10 mouse cellular contexts compared by ENCODE assay signal in the genomic region with DNA sequence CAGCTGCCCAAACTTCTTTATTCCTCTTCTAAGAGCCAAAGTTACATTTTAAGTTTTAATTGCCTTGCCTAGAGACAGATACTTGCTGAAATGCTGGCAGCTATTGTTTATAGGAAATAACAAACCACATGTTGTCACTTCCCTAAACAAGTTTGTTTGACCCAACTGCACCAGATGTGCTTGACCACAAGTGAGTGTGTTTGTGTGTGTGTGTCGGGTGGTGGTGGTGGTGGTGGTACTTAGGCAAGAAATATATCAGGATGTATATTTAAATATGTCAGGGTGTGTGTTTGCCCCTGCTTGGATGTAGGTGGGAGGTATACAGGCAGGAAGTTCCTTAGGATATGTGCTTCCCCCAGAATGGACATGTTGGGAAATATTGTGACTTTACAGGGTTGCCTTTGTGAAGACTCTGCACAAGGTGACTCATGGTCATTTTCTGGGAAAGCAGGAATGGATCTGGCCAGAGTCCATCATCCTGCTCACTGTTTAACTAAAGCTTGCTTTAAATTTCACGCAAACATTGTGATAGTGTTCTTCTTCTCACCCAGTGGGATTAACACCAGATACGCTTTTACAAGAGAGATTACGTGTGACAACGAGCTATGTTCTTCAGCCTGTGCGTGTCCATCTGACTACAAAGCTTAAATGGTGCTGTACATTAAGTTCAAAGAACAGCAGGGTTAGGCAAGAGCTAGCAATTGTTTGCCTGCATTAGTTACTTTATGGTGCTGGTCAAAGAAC. TPM values are rescaled to one million over a fixed set of nuclear protein-coding genes. Genes with fewer than 3 reads are reported as not detected.
DNase-seq lines count a peak whose midpoint lies in the region; ATAC-seq lines count a peak whose summit lies in the region.
"Had no signal": no experiment of that assay in that cellular context is flagged by ENCODE, and none has a peak within 500 bp of the region (broad histone marks: within the 10 kb centered on the region; RNA-seq: fewer than 3 reads in every experiment).

No protein-coding gene starts in this region.

- H3K9me3 ChIP-seq in heart, embryonic 12.5 days (replicated peaks) = no peaks in the 10 kb centered on the region
- no peaks in the 10 kb centered on the region for H3K9me3 ChIP-seq in midbrain, embryonic 15.5 days
- no peaks in the 10 kb centered on the region for H3K9me3 ChIP-seq in midbrain, embryonic 11.5 days (ENCODE audit: control insufficient read depth, low read length)
- H3K9me3 ChIP-seq in intestine, embryonic 14.5 days (ENCODE audit: control insufficient read depth, low read length) = no peaks in the 10 kb centered on the region
- no peaks in the 10 kb centered on the region for H3K9me3 ChIP-seq in stomach, embryonic 15.5 days
- H3K9me3 ChIP-seq: liver, embryonic 13.5 days had no signal

- 0 out of 2 replicates have a peak, but pooled peaks cover 16% of the 10 kb centered on the region for H3K4me1 ChIP-seq in heart, embryonic 12.5 days (replicated peaks)
- peaks cover 15% of the 10 kb centered on the region for H3K4me1 ChIP-seq in midbrain, embryonic 15.5 days
- peaks cover 5% of the 10 kb centered on the region; the same call in 1 of the 2 replicates for H3K4me1 ChIP-seq in midbrain, embryonic 11.5 days (ENCODE audit: control insufficient read depth, insufficient read depth, low read length)
- H3K4me1 ChIP-seq in intestine, embryonic 14.5 days (replicated peaks; ENCODE audit: control insufficient read depth, insufficient read depth, low read length) = no peaks in the 10 kb centered on the region; the same call in 1 of the 2 replicates
- H3K4me1 ChIP-seq in stomach, embryonic 15.5 days = no peaks in the 10 kb centered on the region
- H3K4me1 ChIP-seq: liver, embryonic 13.5 days had no signal

- WGBS in heart, embryonic 12.5 days = 59% methylated on average over 6 of the region's 6 CpGs
- WGBS in midbrain, embryonic 15.5 days = 62% methylated on average over 6 of the region's 6 CpGs
- WGBS in midbrain, embryonic 11.5 days = 79% methylated on average over 6 of the region's 6 CpGs
- 61% methylated on average over 6 of the region's 6 CpGs for WGBS in intestine, embryonic 14.5 days
- 69% methylated on average over 6 of the region's 6 CpGs for WGBS in stomach, embryonic 15.5 days

- no peaks in the 10 kb centered on the region for H3K27me3 ChIP-seq in heart, embryonic 12.5 days (replicated peaks)
- H3K27me3 ChIP-seq in midbrain, embryonic 15.5 days (replicated peaks) = no peaks in the 10 kb centered on the region
- no peaks in the 10 kb centered on the region for H3K27me3 ChIP-seq in midbrain, embryonic 11.5 days (ENCODE audit: control insufficient read depth, insufficient read depth, low read length)
- H3K27me3 ChIP-seq in intestine, embryonic 14.5 days (replicated peaks; ENCODE audit: control insufficient read depth, insufficient read depth, low read length) = no peaks in the 10 kb centered on the region
- no peaks in the 10 kb centered on the region for H3K27me3 ChIP-seq in stomach, embryonic 15.5 days (replicated peaks)
- H3K27me3 ChIP-seq: liver, embryonic 13.5 days had no signal

- no peak overlapping the region for H3K27ac ChIP-seq in heart, embryonic 12.5 days (ENCODE audit: poor library complexity, severe bottlenecking)
- H3K27ac ChIP-seq in midbrain, embryonic 15.5 days = no peak overlapping the region
- no peak overlapping the region for H3K27ac ChIP-seq in midbrain, embryonic 11.5 days (ENCODE audit: low read depth, low read length)
- H3K27ac ChIP-seq in intestine, embryonic 14.5 days (ENCODE audit: low read depth) = no peak overlapping the region
- no peak overlapping the region for H3K27ac ChIP-seq in stomach, embryonic 15.5 days
- H3K27ac ChIP-seq: liver, embryonic 13.5 days had no signal

- no peak overlapping the region for H3K4me3 ChIP-seq in heart, embryonic 12.5 days
- no peak overlapping the region for H3K4me3 ChIP-seq in midbrain, embryonic 15.5 days
- no peak overlapping the region for H3K4me3 ChIP-seq in midbrain, embryonic 11.5 days (ENCODE audit: low read depth, low read length)
- H3K4me3 ChIP-seq in intestine, embryonic 14.5 days (ENCODE audit: low read depth, low read length) = no peak overlapping the region
- H3K4me3 ChIP-seq in stomach, embryonic 15.5 days (replicated peaks) = no peak overlapping the region
- H3K4me3 ChIP-seq: liver, embryonic 13.5 days had no signal

- ATAC-seq in heart, embryonic 12.5 days (ENCODE audit: insufficient number of reproducible peaks, low FRiP score) = no peak
- no peak for ATAC-seq in midbrain, embryonic 15.5 days (replicated peaks)
- ATAC-seq in midbrain, embryonic 11.5 days (ENCODE audit: low FRiP score) = no peak
- peak; percentile 61 for ATAC-seq in intestine, embryonic 14.5 days (replicated peaks; ENCODE audit: low FRiP score, low TSS enrichment, low read depth)
- no peak for ATAC-seq in stomach, embryonic 15.5 days (ENCODE audit: insufficient read depth, low FRiP score, low read depth)

- no peak overlapping the region for H3K9ac ChIP-seq in heart, embryonic 12.5 days
- no peak overlapping the region for H3K9ac ChIP-seq in midbrain, embryonic 15.5 days
- no peak overlapping the region for H3K9ac ChIP-seq in midbrain, embryonic 11.5 days (ENCODE audit: low read length)
- no peak overlapping the region for H3K9ac ChIP-seq in intestine, embryonic 14.5 days (ENCODE audit: low read length)
- no peak overlapping the region for H3K9ac ChIP-seq in stomach, embryonic 15.5 days
- H3K9ac ChIP-seq: liver, embryonic 13.5 days had no signal

- H3K36me3 ChIP-seq in heart, embryonic 12.5 days = no peaks in the 10 kb centered on the region
- no peaks in the 10 kb centered on the region for H3K36me3 ChIP-seq in midbrain, embryonic 15.5 days (replicated peaks)
- no peaks in the 10 kb centered on the region for H3K36me3 ChIP-seq in midbrain, embryonic 11.5 days (ENCODE audit: control insufficient read depth, insufficient read depth, low read length)
- no peaks in the 10 kb centered on the region for H3K36me3 ChIP-seq in intestine, embryonic 14.5 days (ENCODE audit: control insufficient read depth, insufficient read depth, low read length)
- H3K36me3 ChIP-seq in stomach, embryonic 15.5 days = no peaks in the 10 kb centered on the region
- H3K36me3 ChIP-seq: liver, embryonic 13.5 days had no signal

- no peak for DNase-seq in heart, adult 9 months (ENCODE audit: low spot score in 2 of 2)
- DNase-seq in midbrain, embryonic 11.5 days (ENCODE audit: low spot score, missing footprints) = no peak
- no peak for DNase-seq in intestine, embryonic 14.5 days (ENCODE audit: low spot score)
- no peak for DNase-seq in cerebellum, adult 9-10 months
- no peak for DNase-seq in left cerebral cortex, adult 8-10 months (ENCODE audit: low spot score in 2 of 2)
- DNase-seq: liver, embryonic 13.5 days had no signal

- H3K4me2 ChIP-seq in heart, embryonic 12.5 days = peak overlapping the region; percentile 60; the same call in 1 of the 2 replicates
- H3K4me2 ChIP-seq in midbrain, embryonic 15.5 days = peak overlapping the region; percentile 33; the same call in 1 of the 2 replicates
- no peak overlapping the region for H3K4me2 ChIP-seq in midbrain, embryonic 11.5 days
- H3K4me2 ChIP-seq in intestine, embryonic 14.5 days (ENCODE audit: low read length) = peak overlapping the region; percentile 37
- H3K4me2 ChIP-seq in stomach, embryonic 15.5 days = peak overlapping the region; percentile 13; the same call in 1 of the 2 replicates

RNA-seq across cellular contexts. Expression of a gene that starts 32.2 kb away (rescaled TPM):
- 396 and 405 TPM in 2 replicates for polyA plus RNA-seq in heart, embryonic 12.5 days (2016; fragmentation: Nextera tagmentation; extraction: Ambion mirVana)
- 34.6 and 39.7 TPM in 2 replicates for polyA plus RNA-seq in midbrain, embryonic 15.5 days (2015; fragmentation: Nextera tagmentation; extraction: Ambion mirVana)
- 54.1 and 61.4 TPM in 2 replicates for polyA plus RNA-seq in midbrain, embryonic 11.5 days (2014; fragmentation: Nextera tagmentation; extraction: Ambion mirVana)
- polyA plus RNA-seq in intestine, embryonic 14.5 days (2014; fragmentation: Nextera tagmentation; extraction: Ambion mirVana) = 108 and 121 TPM in 2 replicates
- polyA plus RNA-seq in stomach, embryonic 15.5 days (2015; fragmentation: Nextera tagmentation; extraction: Ambion mirVana) = 163 and 172 TPM in 2 replicates
- total RNA-seq in left cerebral cortex, adult 8-10 months (2022) = 10 to 100 TPM; 31.2 to 33.2 (median 32.6) TPM

RNA-seq across cellular contexts. Expression of a gene that starts 49.9 kb away (rescaled TPM):
- polyA plus RNA-seq in heart, embryonic 12.5 days (2016; fragmentation: Nextera tagmentation; extraction: Ambion mirVana) = 492 and 517 TPM in 2 replicates
- 0.66 and 0.81 TPM in 2 replicates for polyA plus RNA-seq in midbrain, embryonic 15.5 days (2015; fragmentation: Nextera tagmentation; extraction: Ambion mirVana)
- 0.36 and 0.55 TPM in 2 replicates for polyA plus RNA-seq in midbrain, embryonic 11.5 days (2014; fragmentation: Nextera tagmentation; extraction: Ambion mirVana)
- polyA plus RNA-seq in intestine, embryonic 14.5 days (2014; fragmentation: Nextera tagmentation; extraction: Ambion mirVana) = 13.0 and 14.7 TPM in 2 replicates
- 13.4 and 26.5 TPM in 2 replicates for polyA plus RNA-seq in stomach, embryonic 15.5 days (2015; fragmentation: Nextera tagmentation; extraction: Ambion mirVana)
- 1 to 10 TPM in 3 of 4 experiments, not detected in 1; 1.8 to 8.0 (median 5.0) TPM for total RNA-seq in left cerebral cortex, adult 8-10 months (2022)
- polyA plus RNA-seq: CD4-positive, CD25-positive, alpha-beta regulatory T cell, adult 4 months had no signal

Comparison
In these comparisons a context has a peak if more than half of its experiments do, and no peak if none do; other contexts are left out.
1. RNA of a gene that starts 49.9 kb away (polyA plus RNA-seq): 492 to 517 TPM in heart, embryonic 12.5 days; 13.4 to 26.5 TPM in stomach, embryonic 15.5 days, 13.0 to 14.7 TPM in intestine, embryonic 14.5 days, 0.66 to 0.81 TPM in midbrain, embryonic 15.5 days and 0.36 to 0.55 TPM in midbrain, embryonic 11.5 days; every median in the first group is over 10 times any median in the second.